Mouse (Mus musculus): ENCODE measurements around the gene Vmn2r115. TPM values are rescaled to one million over a fixed set of nuclear protein-coding genes. Genes with fewer than 3 reads are reported as not detected.

Gene Vmn2r115
- polyA plus RNA-seq (2017; shearing (Covaris generic)): not detected

GRCm38 (mm10) chr17:23343441-23343840, at the start of gene Vmn2r115:
TSS of gene Vmn2r115 (plus strand) at chr17:23343741.

DNA sequence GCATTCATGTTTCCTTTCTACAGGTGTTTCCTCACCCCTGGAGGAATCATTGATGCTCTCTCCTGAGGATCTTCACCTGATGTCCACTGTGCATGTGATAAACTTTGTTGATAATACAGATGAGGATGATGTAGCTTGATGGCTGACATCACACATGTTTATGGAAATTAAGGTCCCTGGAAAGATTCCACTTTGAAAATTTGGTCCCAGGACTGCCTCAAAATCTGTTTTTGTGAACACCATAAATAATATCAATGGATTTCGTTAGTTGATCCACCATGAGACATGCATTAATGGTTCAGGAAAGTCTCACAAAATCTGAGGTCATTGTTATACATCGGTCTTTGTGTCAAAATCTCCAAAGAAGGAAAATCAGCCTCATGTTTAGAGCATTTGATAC, 31.1 kb upstream of the Vmn2r115 start, which contains the start of gene Vmn2r114:
Gene Vmn2r114, minus strand, starts transcription at position 101 of the 400 bp plus-strand sequence.

DNA sequence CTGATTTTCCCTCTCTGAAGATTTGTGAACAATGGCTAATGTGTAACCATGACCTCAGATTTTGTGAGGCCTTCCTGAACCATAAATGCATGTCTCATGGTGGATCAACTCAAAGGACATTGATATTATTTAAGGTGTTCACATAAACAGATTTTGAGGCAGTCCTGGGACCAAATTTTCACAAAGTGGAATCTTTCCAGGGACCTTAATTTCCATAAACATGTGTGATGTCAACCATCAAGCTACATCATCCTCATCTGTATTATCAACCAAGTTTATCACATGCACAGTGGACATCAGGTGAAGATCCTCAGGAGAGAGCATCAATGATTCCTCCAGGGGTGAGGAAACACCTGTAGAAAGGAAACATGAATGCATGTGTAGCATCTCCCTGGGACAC, 40.8 kb downstream of the Vmn2r115 start, which contains the start of gene Vmn2r116:
Gene Vmn2r116, plus strand, starts transcription at position 301 of the 400 bp plus-strand sequence.

Other genes with a start within 250 kb of the Vmn2r115 start
- 12.6 TPM for gene Zfp40, start 150.5 kb upstream of the Vmn2r115 start, polyA plus RNA-seq (2017; shearing (Covaris generic))
- gene Vmn2r114, start 31.2 kb upstream of the Vmn2r115 start, polyA plus RNA-seq (2017; shearing (Covaris generic)): 0.10 TPM
- gene Vmn2r116, start 40.9 kb downstream of the Vmn2r115 start, polyA plus RNA-seq (2017; shearing (Covaris generic)): not detected
- gene Vmn2r117, start 136.0 kb downstream of the Vmn2r115 start, polyA plus RNA-seq (2017; shearing (Covaris generic)): not detected
- gene Zfp213, start 220.5 kb downstream of the Vmn2r115 start, polyA plus RNA-seq (2017; shearing (Covaris generic)): 12.3 TPM